Mouse (Mus musculus) heart, embryonic 14.5 days (tissue): ENCODE results near the gene Tmub1. TPM values are rescaled to one million over a fixed set of nuclear protein-coding genes. Genes with fewer than 3 reads are reported as not detected.

Experiments used
- ATAC-seq: fragments of 200-750 bp; cut with Nextera tagmentation; 2 replicates; pipeline ENCODE4 v1.8.0; 2017; ENCODE audit warnings: low read depth, moderate TSS enrichment; ENCODE audit not compliant: insufficient number of reproducible peaks, insufficient read depth, low FRiP score
- H3K27ac ChIP-seq, 2 experiments: fragments of 200-500 bp in 1 of 2; fragments of 300-500 bp in 1 of 2; sonication (generic) in 1 of 2; replicated peaks in 1 of 2; 2 replicates each; pipeline ENCODE4 v1.5.1; 2012 to 2014; ENCODE audit warnings: low read depth in 2 of 2, low read length in 2 of 2, control low read depth in 1 of 2, mild to moderate bottlenecking in 1 of 2, mixed read lengths in 1 of 2; ENCODE audit not compliant: control insufficient read depth in 1 of 2, insufficient read depth in 1 of 2
- H3K27me3 ChIP-seq: fragments of 300-500 bp; sonication (generic); 2 replicates; pipeline ENCODE4 v1.6.1; 2014; ENCODE audit warnings: mild to moderate bottlenecking, low read length, control low read depth; ENCODE audit not compliant: control insufficient read depth, insufficient read depth
- H3K36me3 ChIP-seq: fragments of 300-500 bp; sonication (generic); 2 replicates; pipeline ENCODE4 v1.6.1; 2014; ENCODE audit warnings: mild to moderate bottlenecking, control low read depth, low read length, mixed read lengths; ENCODE audit not compliant: control insufficient read depth, insufficient read depth
- H3K4me1 ChIP-seq, 2 experiments: fragments of 200-500 bp in 1 of 2; fragments of 300-500 bp in 1 of 2; sonication (generic) in 1 of 2; 2 replicates each; pipeline ENCODE4 v1.6.1; 2012 to 2014; ENCODE audit warnings: low read length in 2 of 2, control low read depth in 1 of 2, mixed read lengths in 1 of 2; ENCODE audit not compliant: control insufficient read depth in 2 of 2, insufficient read depth in 2 of 2
- H3K4me2 ChIP-seq: fragments of 300-500 bp; sonication (generic); 2 replicates; pipeline ENCODE4 v1.6.1; 2014; ENCODE audit warnings: mild to moderate bottlenecking, low read length
- H3K4me3 ChIP-seq, 2 experiments: fragments of 200-500 bp in 1 of 2; fragments of 300-500 bp in 1 of 2; sonication (generic) in 1 of 2; 2 replicates each; pipeline ENCODE4 v1.5.1; 2012 to 2014; ENCODE audit warnings: low read length in 2 of 2, mild to moderate bottlenecking in 2 of 2, control low read depth in 1 of 2, low read depth in 1 of 2, moderate library complexity in 1 of 2; ENCODE audit not compliant: control insufficient read depth in 1 of 2, insufficient read depth in 1 of 2
- H3K9ac ChIP-seq: fragments of 300-500 bp; sonication (generic); 2 replicates; pipeline ENCODE4 v1.6.1; 2014; ENCODE audit warnings: mild to moderate bottlenecking, low read length
- H3K9me3 ChIP-seq: fragments of 300-500 bp; sonication (generic); 2 replicates; pipeline ENCODE4 v1.6.1; 2016; ENCODE audit warnings: low read length, control low read depth; ENCODE audit not compliant: control insufficient read depth
- WGBS: fragments of 180-500 bp; shearing (Covaris S2); extraction: QIAGEN DNeasy Blood & Tissue Kit; methylation state at CpG from one replicate; pipeline ENCODE4 v1.1.7; 2014; 5-methylcytosine and 5-hydroxymethylcytosine counted together
- polyA plus RNA-seq: library from polyadenylated mRNA; unstranded; fragments of >200 nt; fragmentation: Nextera tagmentation; extraction: Ambion mirVana; gene quantifications from 2 replicates; pipeline ENCODE4 v1.2.1, GENCODE M21; 2014

The Tmub1 gene
- polyA plus RNA-seq, 1 experiment from 2014 or later: 20.5 TPM

DNA sequence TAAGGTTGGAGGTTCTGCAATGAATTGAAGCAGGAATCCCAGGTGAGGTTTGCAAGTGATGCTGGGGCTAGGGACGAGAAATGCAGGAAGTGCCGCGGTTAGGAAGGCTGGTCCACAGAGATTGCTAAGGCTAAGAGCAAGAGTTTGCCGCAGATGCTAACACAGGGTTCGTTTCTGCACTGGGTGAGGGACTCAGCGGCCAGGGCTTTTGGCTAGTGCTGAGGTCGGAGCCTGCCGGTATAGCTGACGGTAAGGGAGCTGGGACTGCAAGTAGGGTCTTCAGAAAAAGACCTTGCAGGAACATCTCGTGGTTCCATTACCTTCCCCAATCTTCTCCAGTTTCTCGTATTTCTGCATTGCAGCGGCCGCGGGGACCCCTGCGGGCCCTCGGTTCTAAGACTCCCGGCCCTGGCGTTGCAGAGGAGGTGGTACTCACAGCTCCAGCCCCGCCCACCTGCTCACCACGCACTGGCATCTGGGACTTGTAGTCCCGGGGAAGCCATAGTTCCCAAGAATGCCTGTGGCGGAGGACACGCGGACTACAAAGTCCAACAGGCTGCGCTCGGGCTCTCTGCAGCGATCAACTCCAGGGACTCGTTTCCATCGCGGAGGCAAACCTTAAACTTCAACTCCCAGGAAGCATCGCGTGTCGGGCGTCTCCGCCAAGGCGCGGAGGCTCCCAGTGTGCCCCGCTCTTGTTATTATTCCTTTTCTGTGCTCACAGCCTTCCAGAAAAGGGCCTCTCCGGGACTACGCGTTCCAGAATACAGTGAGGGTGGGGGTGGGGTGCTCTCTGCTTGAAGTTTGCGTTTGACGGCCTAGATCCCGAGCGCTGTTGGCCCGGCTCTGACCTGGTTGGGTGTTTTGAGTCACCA lies 24.3 kb downstream of the Tmub1 start, which contains the start of the genes Cdk5 and Slc4a2:
TSS of gene Cdk5 (minus strand) at position 402 of the 875 bp plus-strand sequence.
TSS of gene Slc4a2 (plus strand) at position 709 of the 875 bp plus-strand sequence.
- no peaks in the 10 kb centered on the region for H3K27me3 ChIP-seq
- under 1% methylated on average over 46 of the region's 46 CpGs for WGBS
- H3K27ac ChIP-seq: peak within 1 kb of the TSS; percentile 97
- H3K36me3 ChIP-seq: peaks cover 32% of the 10 kb centered on the region
- peaks cover 34 to 43% of the 10 kb centered on the region in 2 experiments for H3K4me1 ChIP-seq
- peak; percentile 89 for ATAC-seq
- peak within 1 kb of the TSS; percentile 72 to 78 for H3K4me3 ChIP-seq
- H3K9ac ChIP-seq: peak within 1 kb of the TSS; percentile 85
- peak within 1 kb of the TSS; percentile 94 for H3K4me2 ChIP-seq
- H3K9me3 ChIP-seq: no peaks in the 10 kb centered on the region

DNA sequence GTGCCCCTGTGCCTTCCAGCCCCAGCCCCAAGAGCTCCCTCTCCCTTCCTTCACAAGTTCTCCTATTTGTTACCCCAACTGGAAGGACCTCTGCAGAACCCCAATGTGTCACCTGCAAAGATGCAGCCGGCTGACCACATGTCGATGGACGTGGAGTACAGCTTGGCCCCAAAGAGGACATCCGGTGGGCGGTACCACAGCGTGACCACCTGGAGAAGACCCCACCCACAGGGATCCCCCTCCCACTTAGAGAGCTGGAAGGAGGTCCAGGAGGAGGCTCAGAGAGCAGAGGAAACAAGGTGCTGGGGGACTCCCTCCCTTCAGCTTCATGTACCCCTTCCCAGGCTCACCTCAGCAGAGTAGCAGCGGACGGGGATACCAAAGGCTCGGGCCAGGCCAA lies 27.3 kb downstream of the Tmub1 start:
- no peak for ATAC-seq
- H3K27ac ChIP-seq: no peak overlapping the region
- no peaks in the 10 kb centered on the region for H3K9me3 ChIP-seq
- 89% methylated on average over 9 of the region's 9 CpGs for WGBS
- H3K36me3 ChIP-seq: peaks cover 35% of the 10 kb centered on the region
- no peak overlapping the region for H3K9ac ChIP-seq
- peaks cover 8 to 16% of the 10 kb centered on the region in 2 experiments for H3K4me1 ChIP-seq
- no peak overlapping the region for H3K4me2 ChIP-seq
- no peak overlapping the region for H3K4me3 ChIP-seq
- H3K27me3 ChIP-seq: 0 out of 2 replicates have a peak, but pooled peaks cover 2% of the 10 kb centered on the region

DNA sequence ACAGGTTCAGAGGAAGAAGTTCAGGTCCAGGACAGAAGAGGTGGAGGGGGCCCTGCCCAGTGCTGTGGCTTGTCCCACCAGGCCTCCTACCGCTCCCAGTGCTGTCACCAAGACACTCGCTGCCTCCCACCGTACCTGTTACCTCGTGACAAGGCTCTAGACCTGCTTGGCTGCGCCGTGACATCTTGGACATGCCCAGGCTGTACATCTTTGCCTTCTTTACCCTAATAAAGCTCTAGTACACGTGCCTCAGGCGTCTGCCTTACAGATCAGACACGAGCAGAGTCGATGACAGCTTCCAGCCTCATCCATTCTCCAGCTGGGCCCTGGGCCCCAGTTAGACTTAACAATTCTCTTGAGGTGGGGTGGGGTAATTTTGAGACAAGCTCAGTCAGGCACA lies 30.1 kb downstream of the Tmub1 start:
- H3K4me3 ChIP-seq: no peak overlapping the region
- H3K9ac ChIP-seq: no peak overlapping the region
- no peak overlapping the region for H3K4me2 ChIP-seq
- H3K27me3 ChIP-seq: peaks cover 12% of the 10 kb centered on the region; the same call in 1 of the 2 replicates
- no peak overlapping the region for H3K27ac ChIP-seq
- peaks cover 0 to 2% of the 10 kb centered on the region in 2 experiments; a peak in 3 of 4 replicates for H3K4me1 ChIP-seq
- no peaks in the 10 kb centered on the region for H3K9me3 ChIP-seq
- WGBS: 79% methylated on average over 10 of the region's 10 CpGs
- peaks cover 35% of the 10 kb centered on the region for H3K36me3 ChIP-seq
- no peak for ATAC-seq

- H3K27me3 ChIP-seq: peaks cover 12% of the 10 kb centered on the region; the same call in 1 of the 2 replicates
- no peak overlapping the region for H3K9ac ChIP-seq
- peaks cover 32% of the 10 kb centered on the region for H3K36me3 ChIP-seq
- under 1% methylated on average over 21 of the region's 21 CpGs for WGBS
- H3K4me2 ChIP-seq: no peak overlapping the region
- H3K4me3 ChIP-seq: no peak overlapping the region
- peaks cover 0 to 2% of the 10 kb centered on the region in 2 experiments; a peak in 1 of 4 replicates for H3K4me1 ChIP-seq
- ATAC-seq: peak; percentile 27; the same call in 1 of the 2 replicates
- H3K9me3 ChIP-seq: no peaks in the 10 kb centered on the region
- no peak overlapping the region for H3K27ac ChIP-seq
These were observed 31.4 kb downstream of the Tmub1 start for GRCm38 (mm10) chr5:24416222-24416736.

- H3K9ac ChIP-seq: no peak overlapping the region
These were observed 33.7 kb downstream of the Tmub1 start for GRCm38 (mm10) chr5:24413938-24414337.

GRCm38 (mm10) chr5:24413042-24413693 lies 34.5 kb downstream of the Tmub1 start, which contains the start of gene Asic3:
Gene Asic3 (plus strand): TSS chr5:24413392.
- no peak for ATAC-seq
- Histone ChIP-seq H3K4me1 (peaks cover 0 to 2% of the 10 kb centered on the region in 2 experiments; a peak in 1 of 4 replicates), H3K9me3 (no peaks in the 10 kb centered on the region), H3K4me3 (no peak within 1 kb of the TSS), H3K36me3 (peaks cover 5% of the 10 kb centered on the region; the same call in 1 of the 2 replicates), H3K9ac (no peak within 1 kb of the TSS), H3K27me3 (peaks cover 12% of the 10 kb centered on the region; the same call in 1 of the 2 replicates), H3K4me2 (no peak within 1 kb of the TSS), H3K27ac (no peak within 1 kb of the TSS)
- 39% methylated on average over 11 of the region's 11 CpGs for WGBS

More at GRCm38 (mm10) chr5:24413938-24414337, 33.7 kb downstream of the Tmub1 start:
- Histone ChIP-seq H3K27ac (no peak overlapping the region), H3K4me1 (peaks cover 0 to 2% of the 10 kb centered on the region in 2 experiments; a peak in 1 of 4 replicates), H3K27me3 (peaks cover 12% of the 10 kb centered on the region; the same call in 1 of the 2 replicates), H3K4me2 (no peak overlapping the region), H3K9me3 (no peaks in the 10 kb centered on the region), H3K36me3 (peaks cover 13% of the 10 kb centered on the region), H3K4me3 (no peak overlapping the region)
- no peak for ATAC-seq
- 83% methylated on average over 13 of the region's 13 CpGs for WGBS

GRCm38 (mm10) chr5:24412063-24412462 lies 35.6 kb downstream of the Tmub1 start:
- Histone ChIP-seq H3K4me3 (no peak overlapping the region), H3K4me1 (peaks cover 0 to 2% of the 10 kb centered on the region in 2 experiments; a peak in 1 of 4 replicates), H3K9ac (no peak overlapping the region), H3K27me3 (peaks cover 11% of the 10 kb centered on the region; the same call in 1 of the 2 replicates), H3K36me3 (peaks cover 14% of the 10 kb centered on the region), H3K4me2 (no peak overlapping the region), H3K9me3 (no peaks in the 10 kb centered on the region), H3K27ac (no peak overlapping the region)
- WGBS: 61% methylated on average over 2 of the region's 2 CpGs
- no peak for ATAC-seq
